Mouse (Mus musculus): ENCODE results near the gene Gm45208. TPM values are rescaled to one million over a fixed set of nuclear protein-coding genes. Genes with fewer than 3 reads are reported as not detected.
"Not testable (repeated sequence)": the region's sequence is repeated elsewhere in the genome, so short reads cannot be mapped to it uniquely, and the experiment has no call there.

Gm45208 gene
- polyA plus RNA-seq, 1 experiment from 2014 or later, result not detected

DNA sequence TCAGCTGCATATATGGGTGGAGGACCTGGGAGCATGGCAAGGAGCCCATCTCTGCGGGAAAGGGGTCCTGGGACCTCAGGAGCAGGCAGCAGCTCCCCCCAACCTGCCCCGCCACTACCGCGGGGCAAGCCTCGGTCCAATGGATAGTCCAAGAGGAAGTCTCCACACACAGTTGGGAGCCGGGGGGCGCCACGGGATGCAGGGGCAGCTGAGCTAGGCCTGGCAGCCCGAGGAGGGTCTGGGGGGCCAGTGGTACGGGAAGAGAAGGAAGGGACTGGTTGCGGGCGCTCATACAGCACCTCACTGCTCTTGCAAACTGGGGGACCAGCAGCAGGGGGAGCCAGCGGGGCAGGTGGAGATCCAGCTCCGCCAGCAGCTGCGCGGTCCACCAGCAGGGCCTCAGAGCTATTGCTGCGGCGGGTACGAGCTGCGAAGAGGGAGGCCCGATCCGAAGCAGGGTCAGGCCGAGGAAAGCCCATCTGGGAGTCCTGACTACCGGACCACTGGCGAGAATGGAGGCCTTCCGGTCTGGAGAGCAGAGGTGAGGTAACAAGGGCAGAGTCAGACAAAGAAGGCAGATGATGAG is 11.6 kb downstream of the Gm45208 start:
- Histone ChIP-seq H3K4me1 (0 out of 2 replicates have a peak, but pooled peaks cover 5% of the 10 kb centered on the region), H3K27me3 (ENCODE audit: low read depth, poor library complexity, severe bottlenecking) (no peaks in the 10 kb centered on the region), H3K36me3 (peaks cover 33% of the 10 kb centered on the region), H3K9me3 (replicated peaks) (peaks cover 2% of the 10 kb centered on the region; the same call in 1 of the 2 replicates), H3K4me3 (0 out of 2 replicates have a peak overlapping the region, but pooled peaks have one; percentile 2), H3K27ac (no peak overlapping the region)
- WGBS, result 32% methylated on average over 25 of the region's 26 CpGs
- peak; percentile 69 for DNase-seq (ENCODE audit: low spot score)

DNA sequence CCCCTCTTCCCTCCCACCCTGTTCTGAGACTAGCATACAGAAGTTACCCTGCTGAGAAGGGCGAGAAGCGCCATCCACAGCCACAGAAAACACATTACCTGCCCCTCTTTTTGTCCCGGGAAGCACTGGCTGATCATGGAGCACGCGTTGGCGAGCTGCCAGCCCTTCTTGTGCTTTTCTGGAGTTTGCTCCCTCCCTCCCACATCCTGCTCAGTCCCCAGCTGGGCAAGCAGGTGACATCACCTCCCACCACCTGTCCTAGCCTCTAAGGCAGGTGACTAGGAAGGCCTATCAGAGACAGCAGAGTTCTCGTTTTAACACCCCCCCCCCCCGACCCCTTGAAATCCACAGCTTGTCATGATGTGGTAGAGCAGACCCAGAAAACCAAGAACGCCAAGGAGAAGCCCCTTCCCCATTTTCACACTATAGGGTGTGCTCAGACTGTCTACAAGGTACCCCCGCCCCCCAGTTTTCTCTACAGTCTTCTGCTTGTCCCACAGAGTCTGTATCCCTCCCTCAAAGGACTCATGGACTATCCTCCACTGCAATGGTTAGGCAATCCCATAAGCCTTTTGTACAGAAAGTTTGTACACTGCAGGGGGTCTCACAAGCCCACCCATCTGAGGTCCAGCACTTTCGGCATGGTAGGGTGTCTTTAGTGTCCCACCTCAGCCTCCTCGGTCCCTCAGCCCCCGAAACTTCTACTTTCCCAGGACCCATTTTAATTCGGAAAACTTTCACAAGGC is 17.5 kb downstream of the Gm45208 start:
- Histone ChIP-seq H3K4me1 (0 out of 2 replicates have a peak, but pooled peaks cover 2% of the 10 kb centered on the region), H3K27me3 (ENCODE audit: low read depth, poor library complexity, severe bottlenecking) (no peaks in the 10 kb centered on the region), H3K27ac (no peak overlapping the region), H3K9me3 (replicated peaks) (no peaks in the 10 kb centered on the region; the same call in 1 of the 2 replicates), H3K36me3 (peaks cover 30% of the 10 kb centered on the region), H3K4me3 (no peak overlapping the region)
- no peak for DNase-seq (ENCODE audit: low spot score)
- WGBS, result 69% methylated on average over 14 of the region's 14 CpGs

DNA sequence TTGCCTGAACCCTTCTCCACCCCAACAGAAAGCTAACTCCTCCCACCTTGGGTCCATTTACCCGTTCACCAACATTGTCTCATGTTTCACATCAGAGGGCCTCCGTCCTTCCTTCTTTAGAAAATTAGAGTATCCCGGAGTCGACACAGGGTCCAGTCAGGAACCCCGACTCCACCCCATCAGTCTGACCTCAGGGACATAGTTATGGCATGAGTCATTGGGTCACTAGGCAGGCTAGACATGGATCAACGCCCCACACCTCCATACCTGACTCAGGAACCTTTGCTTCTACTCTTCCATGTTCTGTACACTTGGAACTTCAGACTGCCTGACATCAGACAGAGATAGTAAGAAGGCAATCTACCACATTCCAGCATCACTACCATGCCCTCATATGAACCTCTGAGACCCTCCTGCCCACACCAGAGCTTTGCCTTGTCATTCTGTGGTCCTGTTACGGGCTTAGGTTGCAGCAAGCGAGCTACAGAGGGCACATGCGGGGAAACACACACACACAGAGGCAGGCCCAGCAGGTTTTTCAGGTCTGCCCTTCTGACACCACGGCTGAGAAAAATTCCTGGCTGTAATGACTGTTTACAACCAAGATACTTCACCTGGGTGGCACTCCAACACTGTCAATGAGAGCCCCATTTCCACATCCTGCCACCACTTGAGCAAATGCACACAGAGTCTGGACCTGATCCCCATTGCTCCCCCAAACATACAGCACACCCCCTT is 18.2 kb downstream of the Gm45208 start:
- 0 out of 2 replicates have a peak, but pooled peaks cover 2% of the 10 kb centered on the region for H3K4me1 ChIP-seq
- peaks cover 25% of the 10 kb centered on the region for H3K36me3 ChIP-seq
- H3K9me3 ChIP-seq (replicated peaks), result no peaks in the 10 kb centered on the region; the same call in 1 of the 2 replicates
- WGBS, result 61% methylated on average over 10 of the region's 10 CpGs
- DNase-seq (ENCODE audit: low spot score), result no peak
- H3K27me3 ChIP-seq (ENCODE audit: low read depth, poor library complexity, severe bottlenecking), result no peaks in the 10 kb centered on the region
- H3K27ac ChIP-seq, result no peak overlapping the region
- no peak overlapping the region for H3K4me3 ChIP-seq

DNA sequence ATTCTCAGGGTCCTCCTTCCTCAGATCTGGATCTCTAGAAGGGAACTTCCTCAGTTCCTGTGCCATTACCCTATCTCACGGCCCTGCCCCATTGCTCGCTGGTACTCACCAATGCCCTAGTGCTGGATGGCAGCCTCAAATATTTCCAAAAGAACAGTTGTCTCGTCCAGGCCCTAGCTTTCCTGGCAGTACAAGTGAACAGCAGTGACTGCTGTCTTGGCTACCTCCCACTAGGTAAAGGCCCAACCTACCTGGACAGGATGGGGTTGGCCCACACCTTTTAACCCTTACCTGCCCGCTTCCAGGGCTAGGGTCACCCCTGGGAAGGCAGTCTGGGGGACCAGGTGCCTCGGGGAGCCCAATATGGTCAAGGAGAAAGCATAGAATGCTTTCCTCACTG is 19.1 kb downstream of the Gm45208 start:
- peaks cover 19% of the 10 kb centered on the region for H3K36me3 ChIP-seq
- no peak overlapping the region for H3K4me3 ChIP-seq
- WGBS, result 76% methylated on average over 5 of the region's 5 CpGs
- no peaks in the 10 kb centered on the region; the same call in 1 of the 2 replicates for H3K9me3 ChIP-seq (replicated peaks)
- H3K27me3 ChIP-seq (ENCODE audit: low read depth, poor library complexity, severe bottlenecking), result no peaks in the 10 kb centered on the region
- H3K27ac ChIP-seq, result no peak overlapping the region
- 0 out of 2 replicates have a peak, but pooled peaks cover 2% of the 10 kb centered on the region for H3K4me1 ChIP-seq
- DNase-seq (ENCODE audit: low spot score), result no peak

DNA sequence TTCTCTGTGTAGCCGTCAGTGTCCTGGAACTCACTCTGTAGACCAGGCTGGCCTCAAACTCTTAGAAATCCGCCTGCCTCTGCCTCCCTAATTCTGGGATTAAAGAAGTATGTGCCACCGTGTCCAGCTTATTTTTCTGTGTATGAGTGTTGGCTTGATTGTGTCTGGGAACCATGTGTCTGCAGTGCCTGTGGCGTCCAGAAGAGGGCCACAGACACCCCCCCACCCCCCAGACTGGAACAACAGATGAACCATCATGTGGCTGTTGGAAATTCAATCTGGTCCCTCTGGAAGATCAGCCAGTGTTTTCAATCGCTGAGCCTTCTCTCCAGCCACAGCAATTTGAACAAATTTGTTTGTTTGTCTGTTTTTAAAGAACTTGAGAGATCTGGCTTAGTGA is 21.4 kb downstream of the Gm45208 start:
- WGBS, result 66% methylated on average over 5 of the region's 5 CpGs
- Histone ChIP-seq H3K27ac (no peak overlapping the region), H3K4me1 (0 out of 2 replicates have a peak, but pooled peaks cover 2% of the 10 kb centered on the region), H3K4me3 (no peak overlapping the region), H3K36me3 (no peaks in the 10 kb centered on the region), H3K27me3 (ENCODE audit: low read depth, poor library complexity, severe bottlenecking) (no peaks in the 10 kb centered on the region), H3K9me3 (replicated peaks) (no peaks in the 10 kb centered on the region)
- DNase-seq (ENCODE audit: low spot score), result no peak

DNA sequence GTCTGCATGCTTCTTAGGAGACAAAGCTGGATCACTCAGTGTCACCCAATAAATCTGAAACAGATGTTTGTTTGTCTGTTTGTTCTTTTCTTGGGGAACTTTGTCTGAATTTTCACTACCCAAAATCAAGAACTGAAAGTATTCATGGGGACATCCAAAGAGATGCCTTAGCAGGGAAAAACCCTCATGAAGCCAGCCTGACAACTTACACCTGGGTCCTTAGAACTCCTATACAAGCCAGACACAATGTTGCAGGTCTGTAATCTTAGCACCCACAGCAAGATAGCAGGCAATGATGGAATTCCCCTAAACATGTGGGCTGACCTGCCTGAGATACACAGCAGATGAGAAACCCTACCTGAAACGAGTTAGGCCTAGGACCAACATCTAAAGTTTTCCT is 22.9 kb downstream of the Gm45208 start:
- 47% methylated on average over 1 of the region's 1 CpGs for WGBS
- no peak for DNase-seq (ENCODE audit: low spot score)
- Histone ChIP-seq H3K4me1 (peaks cover 6% of the 10 kb centered on the region; the same call in 1 of the 2 replicates), H3K27ac (no peak overlapping the region), H3K27me3 (ENCODE audit: low read depth, poor library complexity, severe bottlenecking) (no peaks in the 10 kb centered on the region), H3K4me3 (no peak overlapping the region), H3K9me3 (replicated peaks) (no peaks in the 10 kb centered on the region), H3K36me3 (no peaks in the 10 kb centered on the region)

DNA sequence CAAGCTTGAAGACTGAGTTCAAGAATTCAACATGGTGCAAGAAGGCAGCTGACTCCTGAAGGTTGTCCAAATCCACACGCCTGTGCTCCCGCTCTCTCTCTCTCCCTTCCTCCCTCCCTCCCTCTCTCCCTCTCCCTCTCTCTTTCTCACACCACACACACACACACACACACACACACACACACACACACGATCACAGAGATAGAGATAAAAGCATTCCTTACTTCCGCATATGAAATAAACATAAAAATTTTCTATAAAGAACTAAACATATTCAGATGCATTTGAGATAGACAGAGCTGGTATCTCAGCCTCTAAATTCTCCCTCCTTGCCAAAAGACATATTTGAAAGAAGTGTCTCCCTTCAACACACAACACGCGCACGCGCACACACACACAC is 23.4 kb downstream of the Gm45208 start:
- 89% methylated on average over 8 of the region's 8 CpGs for WGBS

DNA sequence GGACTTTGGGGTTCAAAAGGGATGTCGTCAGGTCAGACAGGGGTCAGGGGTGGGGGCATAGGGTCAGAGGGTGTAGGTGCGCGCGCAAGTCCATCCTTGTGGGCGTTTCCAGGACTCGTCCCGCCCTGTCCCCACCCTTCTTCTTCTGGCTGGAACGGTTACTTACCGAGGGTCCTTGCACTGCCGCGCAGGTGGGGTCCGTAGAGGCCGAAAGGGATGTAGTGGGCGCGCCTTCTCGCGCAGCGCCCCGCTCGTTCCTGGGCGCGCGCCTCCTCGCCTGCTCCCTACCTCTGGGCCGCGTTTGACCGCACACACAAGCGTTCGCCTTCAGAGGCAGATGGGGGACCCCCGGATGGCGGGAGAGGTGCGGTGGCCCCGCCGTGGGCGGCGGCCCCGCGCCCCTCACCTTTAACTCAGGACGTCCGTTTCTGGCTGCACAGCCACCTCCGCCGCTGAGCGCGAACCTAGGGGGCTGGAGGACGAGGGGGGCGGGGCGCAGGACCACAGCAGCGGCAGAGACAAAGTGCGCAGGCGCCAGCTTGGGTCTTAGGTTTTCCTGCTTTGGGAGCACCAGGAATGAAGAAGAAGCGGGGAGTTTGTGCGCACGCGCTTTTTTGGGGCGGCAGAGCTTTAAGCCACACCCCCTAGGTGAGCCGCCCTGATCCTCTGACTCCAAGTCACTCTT is 28.5 kb downstream of the Gm45208 start, which contains the start of gene Ccdc120:
Ccdc120 (minus strand) TSS at position 474 of the 685 bp plus-strand sequence.
- Histone ChIP-seq H3K27ac (peak within 1 kb of the TSS; percentile 86), H3K36me3 (no peaks in the 10 kb centered on the region), H3K4me3 (peak within 1 kb of the TSS; percentile 69), H3K27me3 (ENCODE audit: low read depth, poor library complexity, severe bottlenecking) (no peaks in the 10 kb centered on the region), H3K4me1 (peaks cover 6% of the 10 kb centered on the region; the same call in 1 of the 2 replicates), H3K9me3 (replicated peaks) (no peaks in the 10 kb centered on the region)
- DNase-seq (ENCODE audit: low spot score), result peak; percentile 84
- 7% methylated on average over 49 of the region's 56 CpGs for WGBS

More for the DNA sequence above, 23.4 kb downstream of the Gm45208 start:
- H3K36me3 ChIP-seq, result no peaks in the 10 kb centered on the region
- no peaks in the 10 kb centered on the region for H3K9me3 ChIP-seq (replicated peaks)
- no peak overlapping the region for H3K27ac ChIP-seq
- DNase-seq (ENCODE audit: low spot score), result no peak
- H3K27me3 ChIP-seq (ENCODE audit: low read depth, poor library complexity, severe bottlenecking), result no peaks in the 10 kb centered on the region
- H3K4me1 ChIP-seq, result peaks cover 6% of the 10 kb centered on the region; the same call in 1 of the 2 replicates
- H3K4me3 ChIP-seq, result no peak overlapping the region

DNA sequence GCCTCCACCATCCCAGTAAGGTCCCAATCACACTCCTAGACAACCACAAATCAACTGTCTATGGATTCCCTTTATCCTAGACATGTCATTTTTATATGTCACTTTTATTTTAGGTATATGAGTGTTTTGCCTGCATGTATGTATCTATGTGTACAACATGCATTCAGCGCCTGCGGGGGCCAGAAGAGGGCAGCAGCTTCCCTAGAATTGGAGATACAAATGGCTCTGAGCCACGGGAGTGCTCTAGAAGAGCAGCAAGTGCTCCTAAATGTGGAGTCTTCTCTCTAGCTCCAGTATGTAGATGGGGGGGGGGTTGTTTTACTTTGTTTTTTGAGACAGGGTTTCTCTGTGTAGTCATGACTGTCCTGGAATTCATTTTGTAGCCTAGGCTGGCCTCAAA is 31.6 kb downstream of the Gm45208 start:
- H3K4me3 ChIP-seq; H3K9me3 ChIP-seq (replicated peaks); H3K27me3 ChIP-seq (ENCODE audit: low read depth, poor library complexity, severe bottlenecking); H3K27ac ChIP-seq; H3K4me1 ChIP-seq; H3K36me3 ChIP-seq; DNase-seq (ENCODE audit: low spot score): not testable (repeated sequence)
- 15% methylated on average over 3 of the region's 3 CpGs for whole genome bisulfite sequencing

DNA sequence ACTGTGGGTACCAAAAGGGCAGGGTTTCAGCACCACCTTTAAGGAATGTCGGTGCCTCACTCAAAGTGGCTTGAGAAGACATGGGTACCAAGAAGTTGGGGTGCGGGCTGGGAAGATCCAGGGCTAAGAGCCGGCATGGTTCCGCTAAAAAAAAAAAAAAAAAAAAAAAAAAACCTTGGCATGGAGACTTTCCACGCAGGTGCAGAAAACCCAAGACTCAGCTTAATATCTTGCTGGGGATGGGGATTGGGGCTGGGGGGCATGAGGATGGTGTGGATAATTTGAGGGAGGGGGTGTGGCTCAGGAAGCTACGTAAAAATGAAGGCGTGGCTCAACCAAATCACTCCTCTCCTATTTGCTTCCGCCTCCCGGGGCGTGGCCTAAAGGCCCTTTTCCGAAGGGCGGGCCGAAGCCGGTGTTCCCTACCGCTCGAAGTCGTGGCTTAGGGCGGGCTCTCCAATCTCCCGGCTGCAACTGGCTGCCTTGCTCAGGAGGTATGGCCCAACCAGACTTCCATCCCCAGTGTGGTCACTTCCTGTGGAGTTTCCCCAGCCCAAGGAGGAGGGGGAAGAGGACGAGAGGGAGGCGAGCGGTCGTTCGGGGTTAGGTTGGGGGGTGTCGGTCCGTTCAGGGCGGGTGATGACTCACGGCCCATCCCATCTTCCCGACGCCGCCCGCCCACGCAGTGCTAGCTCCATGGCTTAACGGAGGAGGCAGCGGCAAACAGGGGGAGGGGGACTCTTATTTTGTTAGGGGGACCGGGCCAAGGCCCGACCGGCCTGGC is 40.3 kb downstream of the Gm45208 start, which contains the start of gene Tfe3:
Tfe3 (plus strand) TSS at position 424 of the 784 bp plus-strand sequence.
- 10% methylated on average over 38 of the region's 38 CpGs for WGBS
- Histone ChIP-seq H3K27ac (peak within 1 kb of the TSS; percentile 82), H3K27me3 (ENCODE audit: low read depth, poor library complexity, severe bottlenecking) (no peaks in the 10 kb centered on the region), H3K4me1 (peaks cover 22% of the 10 kb centered on the region), H3K36me3 (peaks cover 10% of the 10 kb centered on the region), H3K9me3 (replicated peaks) (no peaks in the 10 kb centered on the region), H3K4me3 (peak within 1 kb of the TSS; percentile 71)
- peak; percentile 82 for DNase-seq (ENCODE audit: low spot score)

DNA sequence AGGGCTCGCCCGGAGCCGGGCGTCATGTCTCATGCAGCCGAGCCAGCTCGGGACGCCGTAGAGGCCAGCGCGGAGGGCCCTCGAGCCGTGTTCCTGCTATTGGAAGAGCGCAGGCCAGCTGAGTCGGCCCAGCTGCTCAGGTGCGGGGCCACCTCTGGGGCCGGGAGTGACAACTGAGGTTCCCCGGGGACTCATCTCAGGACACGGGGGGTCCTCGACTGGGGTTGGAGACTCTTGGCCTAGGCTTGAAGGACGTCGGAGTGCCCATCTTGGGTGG is 40.8 kb downstream of the Gm45208 start:
- peaks cover 22% of the 10 kb centered on the region for H3K4me1 ChIP-seq
- H3K36me3 ChIP-seq, result peaks cover 16% of the 10 kb centered on the region
- peak; percentile 35 for DNase-seq (ENCODE audit: low spot score)
- H3K4me3 ChIP-seq, result peak overlapping the region; percentile 71
- H3K9me3 ChIP-seq (replicated peaks), result no peaks in the 10 kb centered on the region
- H3K27me3 ChIP-seq (ENCODE audit: low read depth, poor library complexity, severe bottlenecking), result no peaks in the 10 kb centered on the region
- 18% methylated on average over 20 of the region's 21 CpGs for WGBS
- peak overlapping the region; percentile 82 for H3K27ac ChIP-seq

All from limb, embryonic 10.5 days (tissue).